Mouse (Mus musculus): ENCODE measurements around the gene Arpc5.

DNA sequence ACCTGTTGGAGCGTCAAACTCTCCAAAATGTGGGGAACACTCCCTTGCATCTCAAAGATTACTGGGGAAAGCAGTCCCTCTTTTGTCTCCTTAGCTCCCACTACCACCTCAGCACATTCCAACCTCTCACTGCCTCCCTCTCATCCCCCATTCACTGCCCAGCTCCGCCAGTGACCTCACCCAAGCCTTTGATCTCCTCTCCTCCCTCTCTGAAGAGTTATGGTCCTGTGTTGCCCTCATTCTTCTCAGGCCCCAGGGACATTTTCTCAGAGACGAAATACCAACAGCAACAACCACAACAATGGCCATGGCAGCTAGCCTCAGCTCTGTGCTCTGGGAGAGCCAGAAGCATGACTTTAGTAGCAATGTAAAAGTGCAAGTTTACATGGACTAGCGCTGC lies 24.9 kb downstream of the Arpc5 start:
- TF ChIP-seq CTCF (IDR thresholded peaks at IDR 0.05; ENCODE audit: extremely low read depth, insufficient read depth, low read length) (no peak), POLR2A (IDR thresholded peaks at IDR 0.05; ENCODE audit: extremely low read depth, insufficient read depth, low read length) (no peak)
